Mouse (Mus musculus) MN1 (cell line): ENCODE results near the gene Ucp3.

ENCODE experiments used
- DNase-seq: peaks from one replicate; pipeline ENCODE4 v3.0.0-alpha.2; 2016; ENCODE audit warnings: low spot score

The Ucp3 gene

DNA sequence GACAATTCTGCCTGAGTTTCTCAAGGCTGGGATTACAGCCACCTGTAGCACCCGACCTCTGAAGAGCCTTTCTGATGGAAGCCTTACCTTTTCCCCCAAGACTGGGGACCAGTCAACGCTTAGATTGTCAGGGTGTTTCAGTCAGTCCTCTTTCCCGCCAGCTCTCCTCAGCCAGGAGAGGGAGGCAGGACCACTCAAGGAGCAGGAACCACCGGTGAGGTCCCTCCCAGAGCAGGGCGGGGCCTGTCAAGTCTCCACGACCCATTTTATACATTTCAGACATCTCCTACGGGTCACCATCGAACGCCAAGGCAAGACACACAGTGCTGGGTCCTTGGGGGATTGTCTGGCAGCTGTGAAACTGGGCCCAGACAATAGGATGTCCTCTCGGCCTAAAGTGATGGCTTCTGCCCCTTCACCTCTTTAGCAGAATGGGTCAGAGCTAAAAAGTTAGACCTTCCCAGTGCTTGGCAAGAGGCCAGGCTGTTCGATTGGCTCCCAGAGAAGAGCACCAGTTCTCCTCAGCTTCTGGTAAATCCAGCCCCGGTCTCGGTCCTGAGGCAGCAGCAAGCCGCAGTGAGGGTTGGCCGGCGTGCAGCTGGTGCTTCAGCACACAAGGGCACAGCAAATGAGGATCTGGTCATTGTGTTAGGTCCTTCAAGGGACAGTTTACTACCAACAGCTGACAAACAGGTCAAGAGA is 27.6 kb downstream of the Ucp3 start:
- DNase-seq = peak; percentile 58

DNA sequence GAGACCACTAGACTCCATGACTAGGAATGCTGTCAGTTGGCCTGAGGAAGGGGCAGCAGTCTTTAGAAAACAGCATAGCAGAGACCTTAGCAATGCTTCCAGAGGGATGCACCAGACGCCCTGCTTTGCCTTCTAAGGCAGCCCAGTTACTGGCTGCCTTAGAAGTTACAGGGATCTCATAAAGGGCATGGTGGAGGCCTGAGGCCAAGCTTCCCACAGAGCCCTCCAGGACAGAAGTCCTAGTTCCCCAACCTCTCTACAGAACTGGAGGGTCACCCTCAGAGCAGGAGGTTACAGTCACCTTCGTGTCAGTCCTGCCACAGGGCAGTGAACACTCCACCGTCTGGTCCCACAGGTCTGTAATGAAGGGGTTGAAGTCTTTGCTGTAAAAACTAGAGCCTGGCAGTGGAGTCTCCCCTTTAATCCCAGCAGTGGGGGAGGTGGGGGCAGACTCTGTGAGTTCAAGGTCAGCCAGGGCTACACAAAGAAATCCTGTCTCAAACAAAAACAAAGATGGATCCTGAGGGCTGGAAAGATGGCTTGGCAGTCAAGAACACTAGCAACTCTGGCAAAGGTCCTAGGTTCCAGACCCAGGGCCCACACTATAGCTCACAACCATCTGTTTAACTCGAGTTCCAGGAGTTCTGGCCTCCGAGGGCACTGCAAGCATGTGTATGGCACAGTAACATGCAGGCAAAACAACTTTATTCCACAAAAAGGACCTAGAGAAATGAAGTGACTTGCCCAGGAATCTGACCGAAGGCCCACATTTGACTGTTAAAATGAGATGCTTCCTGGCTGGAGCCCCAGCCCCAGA is 28.4 kb downstream of the Ucp3 start:
- no peak for DNase-seq

DNA sequence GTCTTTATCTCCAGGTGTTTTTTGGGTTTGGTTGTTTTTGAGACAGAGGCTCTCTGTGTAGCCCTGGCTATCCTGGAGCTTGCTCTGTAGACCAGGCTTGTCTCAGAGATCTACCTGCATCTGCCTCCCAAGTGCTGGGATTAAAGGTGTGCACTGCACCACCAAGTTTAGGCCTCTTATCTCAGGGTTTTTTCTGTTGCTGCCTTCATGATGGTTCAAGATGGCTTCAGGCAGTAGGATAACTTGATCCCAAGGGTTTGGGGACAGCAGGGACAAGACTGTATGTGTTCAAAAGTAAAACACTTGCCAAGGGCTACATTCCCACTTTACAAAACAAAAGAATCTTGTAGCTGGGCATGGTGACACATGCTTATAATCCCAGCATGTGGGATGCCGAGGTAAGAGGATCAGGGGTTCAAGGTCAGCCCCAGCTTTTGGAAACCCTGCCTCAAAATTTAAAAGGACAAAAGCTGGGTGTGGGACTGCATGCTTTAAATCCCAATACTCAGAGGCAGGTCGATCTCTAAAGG is 29.1 kb downstream of the Ucp3 start:
- no peak for DNase-seq

DNA sequence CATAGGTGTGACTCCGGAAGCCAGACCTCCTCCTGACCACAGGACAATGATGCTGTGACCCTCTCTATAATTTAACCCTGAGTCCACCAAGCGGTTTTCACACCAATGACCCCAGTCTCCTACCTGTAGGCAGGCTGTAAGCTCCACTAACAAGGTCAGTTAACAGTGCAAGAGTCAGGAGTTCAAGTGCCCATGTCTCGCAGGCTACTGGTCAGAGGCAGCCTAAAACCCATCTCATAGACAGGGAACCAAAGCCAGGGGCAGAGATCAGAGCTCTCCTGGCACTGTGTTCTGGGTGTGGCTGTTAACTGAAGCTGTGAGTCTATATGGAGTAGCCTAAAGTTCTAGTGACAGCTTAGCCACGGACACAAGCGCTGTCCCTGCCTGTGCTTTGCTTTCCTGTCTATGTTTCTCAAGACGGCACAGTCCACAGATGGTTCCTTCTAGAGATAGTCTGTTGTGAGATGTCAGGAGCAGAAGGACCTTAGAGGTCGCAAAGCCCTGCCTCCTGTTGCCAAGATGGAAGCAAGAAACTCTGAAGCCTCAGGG is 29.7 kb downstream of the Ucp3 start:
- no peak for DNase-seq

DNA sequence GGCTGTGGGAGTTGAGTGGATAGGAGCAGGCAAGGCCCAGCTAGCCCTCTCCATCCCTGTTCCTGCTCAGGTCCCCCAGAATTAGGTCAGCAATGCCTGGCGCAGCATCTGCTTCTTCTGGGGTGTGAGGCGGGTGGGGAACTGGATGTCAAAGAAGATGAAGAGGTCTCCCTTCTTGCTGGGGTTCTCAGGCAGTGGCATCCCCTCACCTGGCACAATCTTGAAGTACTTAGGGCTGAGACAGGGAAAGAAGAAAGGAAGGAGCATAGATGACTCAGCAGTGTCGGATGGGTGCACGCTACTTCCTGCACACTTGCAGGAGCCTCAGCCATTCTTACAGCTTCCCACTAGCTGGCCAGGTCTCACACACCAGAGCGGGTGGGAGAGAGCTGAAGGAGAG is 30.3 kb downstream of the Ucp3 start:
- no peak for DNase-seq

DNA sequence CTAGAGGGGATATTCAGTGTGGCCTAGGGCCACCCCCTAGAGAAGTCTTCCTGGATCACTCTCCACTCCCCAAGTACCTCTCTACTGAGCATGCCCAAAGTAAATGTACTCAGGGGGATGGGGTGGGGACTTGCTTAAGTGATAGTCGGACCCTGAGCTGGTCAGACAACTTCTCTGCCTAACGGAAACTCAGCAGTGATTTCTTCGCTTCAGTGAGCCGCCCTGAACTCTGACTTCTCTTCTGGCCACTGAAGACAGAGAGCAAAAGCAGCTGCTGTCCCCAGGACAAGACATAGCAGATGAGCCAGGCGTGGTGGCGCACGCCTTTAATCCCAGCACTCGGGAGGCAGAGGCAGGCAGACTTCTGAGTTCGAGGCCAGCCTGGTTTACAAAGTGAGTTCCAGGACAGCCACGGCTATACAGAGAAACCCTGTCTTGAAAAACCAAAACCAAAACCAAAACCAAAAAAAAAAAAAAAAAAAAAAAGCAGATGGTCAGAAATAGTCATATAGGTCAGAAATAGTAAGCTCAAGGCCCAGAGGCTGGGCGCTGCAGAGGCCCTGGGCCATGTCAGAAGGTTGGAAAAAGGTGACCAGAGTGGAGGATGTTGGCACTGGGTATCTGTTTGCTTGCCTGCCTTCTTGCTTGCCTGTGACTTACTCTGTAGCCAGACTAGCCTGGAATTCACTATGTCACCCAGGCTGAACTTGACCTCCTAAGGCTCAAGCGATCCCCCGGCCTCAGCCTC is 32.1 kb downstream of the Ucp3 start:
- DNase-seq = no peak

DNA sequence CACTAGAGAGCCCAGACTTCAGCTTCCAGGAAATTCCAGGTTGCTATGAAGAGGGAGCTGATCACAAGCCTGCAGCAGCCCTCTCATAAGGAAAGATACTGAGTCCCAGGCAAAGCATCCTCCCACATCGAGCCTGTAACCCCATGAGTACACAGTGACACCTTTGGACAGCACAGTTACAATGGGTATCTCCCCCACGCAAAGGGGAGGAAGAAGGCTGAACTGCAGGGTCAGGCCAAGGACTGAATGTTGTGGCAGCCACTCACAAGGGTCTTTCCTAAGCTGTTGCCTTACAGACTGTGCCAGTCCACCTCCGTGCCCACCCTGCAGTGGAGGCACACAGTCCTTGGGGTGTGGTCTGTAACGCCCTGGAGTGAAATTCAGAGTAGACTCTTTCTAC is 33.7 kb downstream of the Ucp3 start:
- DNase-seq = no peak

DNA sequence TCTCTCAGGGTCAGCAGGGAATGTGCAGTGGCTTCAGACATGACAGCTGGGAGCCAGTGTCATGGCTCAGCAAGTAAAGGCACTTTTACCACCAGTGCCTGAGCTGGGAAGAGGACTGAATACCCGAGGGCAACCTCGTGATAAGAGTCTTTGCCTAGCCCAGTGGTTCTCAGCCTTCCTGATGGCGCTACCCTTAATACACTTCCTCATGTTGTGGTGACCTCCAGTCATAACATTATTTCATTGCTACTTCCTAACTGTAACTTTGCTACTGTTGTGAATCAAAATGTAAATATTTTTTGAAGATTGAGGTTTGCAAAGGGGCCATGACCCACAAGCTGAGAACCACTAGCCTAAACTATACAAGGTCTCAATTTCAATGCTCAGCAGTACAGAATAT is 35.9 kb downstream of the Ucp3 start:
- DNase-seq = no peak

DNA sequence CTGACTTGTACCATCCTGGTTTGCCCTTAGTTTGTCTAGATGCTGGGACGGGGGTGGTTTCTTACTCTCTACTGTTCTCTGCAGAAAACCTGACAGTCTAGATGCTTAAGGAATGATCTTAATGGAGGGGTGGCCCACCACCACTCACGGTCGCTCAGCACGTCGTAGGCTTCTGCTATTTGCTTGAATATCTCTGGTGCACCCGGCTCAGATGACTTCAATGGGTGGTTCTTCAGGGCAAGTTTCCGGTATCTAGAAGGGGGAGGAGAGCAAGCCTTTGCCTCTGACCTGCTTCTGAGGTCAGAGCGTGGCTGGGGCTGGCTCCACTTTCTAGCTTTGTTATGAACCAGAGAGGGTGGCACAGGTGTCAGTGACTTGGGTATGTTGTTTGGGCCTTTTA is 38.8 kb downstream of the Ucp3 start:
- DNase-seq = no peak

DNA sequence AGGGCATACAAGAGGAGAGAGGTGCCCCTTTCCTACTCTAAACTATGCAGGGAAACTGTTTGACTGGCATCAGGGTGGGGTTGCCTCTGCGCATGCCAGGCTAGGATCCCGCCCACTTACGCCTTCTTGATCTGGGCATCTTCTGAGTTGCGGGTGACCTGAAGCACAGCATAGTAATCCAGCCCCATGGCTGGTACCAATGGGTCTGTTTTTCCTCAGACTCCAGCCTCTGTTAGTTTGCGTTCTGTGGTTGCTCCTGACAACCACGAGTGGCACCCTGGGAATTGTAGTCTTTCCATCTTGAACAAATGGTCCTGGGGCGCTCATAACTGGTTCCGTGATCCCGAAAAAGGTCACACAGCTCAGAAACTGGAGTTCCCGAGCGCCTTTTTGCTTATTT is 41.8 kb downstream of the Ucp3 start, which contains the start of gene Dnajb13:
Dnajb13 (minus strand) TSS at position 388 of the 400 bp plus-strand sequence.
- DNase-seq = peak; percentile 58

DNA sequence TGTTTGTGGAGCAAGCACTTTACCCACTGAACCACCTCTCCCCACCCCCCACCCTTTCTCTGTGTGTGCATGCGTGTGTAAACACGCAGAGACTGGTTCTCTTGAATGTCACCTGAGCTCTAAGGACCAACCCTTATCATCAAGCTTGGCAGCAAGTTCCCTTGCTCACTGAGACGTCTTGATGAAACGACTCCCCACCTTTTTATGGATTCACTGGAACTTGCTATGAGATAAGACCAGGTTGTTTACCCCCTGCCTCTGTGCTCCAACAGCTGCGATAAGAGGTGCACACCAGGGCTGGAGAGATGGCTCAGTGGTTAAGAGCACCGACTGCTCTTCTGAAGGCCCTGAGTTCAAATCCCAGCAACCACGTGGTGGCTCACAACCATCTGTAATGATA is 47.4 kb downstream of the Ucp3 start:
- DNase-seq = no peak

DNA sequence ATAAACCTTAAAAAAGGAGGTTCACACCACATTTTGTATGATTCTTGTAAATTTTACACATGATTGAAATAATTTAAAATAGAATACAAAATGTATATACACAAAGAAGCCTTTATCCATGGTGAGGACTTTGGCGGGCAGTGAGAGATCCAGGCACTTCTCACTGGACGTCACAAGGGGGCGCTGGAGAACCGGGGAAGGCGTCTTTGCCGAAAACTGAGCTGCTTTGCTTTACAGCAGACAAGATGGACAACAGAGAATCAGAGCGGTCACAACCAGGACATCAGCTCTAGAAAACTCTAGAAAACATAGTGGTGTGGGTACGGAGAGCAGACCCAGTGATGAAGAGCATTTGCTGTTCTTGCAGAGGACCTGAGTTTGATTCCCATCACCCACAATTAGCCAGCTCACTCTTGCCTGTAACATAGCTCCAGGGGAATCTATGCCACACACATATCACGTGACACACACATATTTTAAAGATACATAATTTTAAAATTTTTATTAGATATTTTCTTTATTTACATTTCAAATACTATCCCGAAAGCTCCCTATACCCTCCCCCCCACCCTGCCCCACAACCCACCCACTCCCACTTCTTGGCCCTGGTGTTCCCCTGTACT is 48.0 kb downstream of the Ucp3 start:
- peak; percentile 82 for DNase-seq

DNA sequence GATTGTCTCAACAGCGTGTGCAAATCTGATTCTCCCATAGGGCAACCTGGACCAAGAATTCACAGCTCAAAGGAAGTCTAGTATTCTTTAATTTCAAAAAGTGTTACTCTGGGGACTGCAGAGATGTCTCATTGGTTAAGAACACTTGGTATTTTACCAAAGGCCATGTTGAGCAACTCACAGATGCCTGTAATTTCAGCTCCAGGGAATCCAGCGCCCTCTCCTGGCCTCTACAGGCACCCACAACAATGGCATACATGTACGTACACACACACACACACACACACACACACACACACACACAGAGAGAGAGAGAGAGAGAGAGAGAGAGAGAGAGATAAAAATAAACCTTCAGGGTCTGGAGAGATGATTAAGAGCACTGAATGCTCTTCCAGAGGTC is 49.4 kb downstream of the Ucp3 start:
- no peak for DNase-seq

DNA sequence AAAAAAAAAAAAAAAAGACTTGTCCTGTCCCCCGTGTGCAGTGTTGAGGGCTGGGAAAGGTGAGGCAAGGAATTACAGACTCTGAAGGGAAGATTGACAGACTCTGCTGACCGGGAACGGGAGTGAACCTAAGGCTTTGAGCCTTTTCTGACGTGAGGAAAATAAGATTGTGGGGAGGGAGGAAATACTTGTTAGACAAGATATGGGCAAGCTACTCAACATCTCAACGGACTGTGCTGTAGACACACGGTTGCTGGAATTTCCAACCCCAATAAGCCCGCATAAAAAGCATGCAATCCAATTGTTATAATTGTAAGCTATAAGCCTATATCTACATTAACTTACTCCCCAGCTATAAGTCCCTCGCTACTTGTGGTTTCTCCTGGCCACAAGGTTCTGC is 51.9 kb downstream of the Ucp3 start:
- DNase-seq = no peak

DNA sequence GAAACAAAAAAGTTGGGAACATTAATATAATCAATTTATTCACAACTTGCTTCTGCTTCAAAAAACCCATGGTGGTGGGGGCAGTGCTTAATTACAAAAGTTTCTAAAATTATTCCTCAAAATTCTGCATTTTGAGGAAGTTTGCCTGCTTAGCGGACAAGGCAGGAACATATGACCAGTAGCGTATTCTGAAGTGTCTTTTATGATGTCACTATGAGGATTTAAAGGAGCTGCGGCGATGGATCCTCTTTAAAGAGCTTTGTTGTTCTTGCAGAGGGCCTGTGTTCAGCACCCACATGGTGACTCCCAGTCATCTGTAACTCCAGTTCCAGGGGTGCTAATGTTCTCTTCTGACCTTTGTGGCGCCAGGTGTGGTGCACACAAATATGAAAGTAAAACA is 58.0 kb downstream of the Ucp3 start:
- no peak for DNase-seq

DNA sequence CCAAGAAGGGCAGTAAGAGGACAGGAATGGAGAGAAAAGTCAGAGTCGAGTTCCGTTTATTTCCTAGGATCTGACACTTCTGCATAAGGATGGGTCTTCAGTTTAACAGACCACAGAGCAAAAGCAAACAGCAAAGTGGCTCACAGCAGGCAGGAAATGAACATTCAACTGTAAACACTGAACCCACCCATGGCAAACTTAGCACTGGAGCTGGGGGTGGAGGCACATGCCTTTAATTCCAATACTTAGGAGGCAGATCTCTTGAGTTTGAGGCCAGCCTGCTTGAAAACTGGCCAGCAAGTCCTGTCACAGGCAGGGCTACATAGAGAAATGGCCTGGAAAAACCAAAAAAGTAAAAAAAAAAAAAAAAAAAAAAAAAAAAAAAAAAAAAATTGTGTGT is 60.7 kb downstream of the Ucp3 start:
- no peak for DNase-seq

DNA sequence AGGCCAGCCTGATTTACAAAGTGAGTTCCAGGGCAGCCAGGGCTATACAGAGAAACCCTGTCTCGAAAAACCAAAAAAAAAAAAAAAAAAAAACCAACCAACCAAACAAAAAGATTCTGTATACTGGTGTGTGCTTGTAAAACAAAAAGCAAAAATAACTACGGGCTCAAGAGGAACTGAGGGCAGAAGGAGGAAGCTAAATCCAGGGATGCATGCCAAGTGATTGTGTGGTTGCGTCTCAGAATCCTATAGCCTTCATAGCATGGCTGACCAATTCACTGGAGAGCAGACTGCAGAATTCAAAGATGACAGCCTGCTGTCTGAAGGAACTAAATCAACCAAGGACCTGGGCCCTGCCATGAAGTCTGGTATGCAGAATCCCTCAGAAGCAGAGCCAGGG is 61.4 kb downstream of the Ucp3 start:
- no peak for DNase-seq

DNA sequence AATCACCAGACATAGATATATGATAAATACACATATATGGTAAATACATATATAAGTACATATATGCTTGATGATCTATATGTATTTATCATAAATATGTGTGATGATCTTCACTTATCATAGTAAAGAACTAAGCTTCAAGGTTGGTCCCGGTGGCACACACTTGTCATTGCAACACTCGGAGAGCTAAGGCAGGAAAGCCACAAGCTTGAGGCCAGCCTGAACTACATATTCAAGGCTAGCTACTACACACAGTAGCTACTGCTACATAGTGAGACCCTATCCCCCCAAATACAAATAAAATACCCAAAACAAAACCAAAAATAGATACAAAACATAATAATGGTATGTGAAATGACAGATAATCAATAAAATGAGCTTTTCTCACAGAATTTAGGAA is 63.0 kb downstream of the Ucp3 start:
- DNase-seq = no peak
